In genomic region chr3:98254656-98255583, GRCm38 (mm10) we compare ENCODE assay signal across 17 mouse cellular contexts. TPM values are rescaled to one million over a fixed set of nuclear protein-coding genes. Genes with fewer than 3 reads are reported as not detected.
DNase-seq lines count a peak whose midpoint lies in the region; ATAC-seq lines count a peak whose summit lies in the region.
"Had no signal": no experiment of that assay in that cellular context is flagged by ENCODE, and none has a peak within 500 bp of the region (broad histone marks: within the 10 kb centered on the region; RNA-seq: fewer than 3 reads in every experiment).

No protein-coding gene starts in this region.

- no peaks in the 10 kb centered on the region for H3K36me3 ChIP-seq in limb, embryonic 15.5 days
- H3K36me3 ChIP-seq: kidney, embryonic 15.5 days had no signal

- peaks cover 8% of the 10 kb centered on the region; the same call in 1 of the 2 replicates for H3K4me1 ChIP-seq in limb, embryonic 15.5 days

- H3K9me3 ChIP-seq in limb, embryonic 15.5 days: no peaks in the 10 kb centered on the region

- peak overlapping the region; percentile 33; the same call in 1 of the 2 replicates for H3K27ac ChIP-seq in limb, embryonic 15.5 days
- H3K27ac ChIP-seq: kidney, embryonic 15.5 days had no signal

- H3K27me3 ChIP-seq in limb, embryonic 15.5 days: no peaks in the 10 kb centered on the region
- H3K27me3 ChIP-seq: kidney, embryonic 15.5 days had no signal

- DNase-seq in heart, adult 9 months (ENCODE audit: low spot score in 2 of 2): peak; percentile 6 to 29
- no peak for DNase-seq in heart, postnatal 25 days (ENCODE audit: low spot score)
- DNase-seq in left cerebral cortex, postnatal 25 days (ENCODE audit: low spot score in 2 of 2): peak; percentile 3 to 4
- DNase-seq in left cerebral cortex, adult 18-20 months (ENCODE audit: low spot score in 2 of 2): no peak
- DNase-seq in brain, adult 2 months (ENCODE audit: low read depth, low spot score): peak; percentile 18
- no peak for DNase-seq in gastrocnemius, postnatal 25 days
- DNase-seq: adrenal gland, postnatal 10 days; gastrocnemius, postnatal 36 days; lung, adult 18-20 months; right cerebral cortex, postnatal 14 days had no signal

- H3K4me2 ChIP-seq in limb, embryonic 15.5 days: no peak overlapping the region
- H3K4me2 ChIP-seq: kidney, embryonic 15.5 days had no signal

- ATAC-seq in limb, embryonic 15.5 days (ENCODE audit: insufficient number of reproducible peaks, low FRiP score, low TSS enrichment, low read depth): no peak
- ATAC-seq: CD4-positive, CD25-positive, alpha-beta regulatory T cell, adult 4 months had no signal

- intact Hi-C loops in heart, postnatal 25 days (cut with DNase I): no loop called here
- intact Hi-C loops in left cerebral cortex, postnatal 25 days (cut with DNase I): no loop called here

- H3K4me3 ChIP-seq in limb, embryonic 15.5 days: no peak overlapping the region
- H3K4me3 ChIP-seq: kidney, embryonic 15.5 days had no signal

- no peak overlapping the region for H3K9ac ChIP-seq in limb, embryonic 15.5 days
- H3K9ac ChIP-seq: kidney, embryonic 15.5 days had no signal

- WGBS in limb, embryonic 15.5 days: 70% methylated on average over 8 of the region's 8 CpGs

RNA-seq across cellular contexts. Expression of gene Hmgcs2, which starts 25.3 kb away (rescaled TPM):
- total RNA-seq in heart, postnatal 25 days (2021): 10 to 100 TPM; 12.7 to 14.3 TPM
- total RNA-seq in left cerebral cortex, postnatal 25 days (2021): 10 to 100 TPM in 1 of 2 experiments, 1 to 10 TPM in 1; 7.5 to 10.5 TPM
- total RNA-seq in left cerebral cortex, adult 18-20 months (2021): 1 to 10 TPM; 5.2 to 6.4 TPM
- 2.4 and 2.5 TPM in 2 replicates for polyA plus RNA-seq in limb, embryonic 15.5 days (2015; fragmentation: Nextera tagmentation; extraction: Ambion mirVana)
- total RNA-seq in gastrocnemius, postnatal 25 days (2021): 1 to 10 TPM; 1.2 to 1.4 TPM
- polyA plus RNA-seq: CD4-positive, CD25-positive, alpha-beta regulatory T cell, adult 4 months had no signal

RNA-seq across cellular contexts. Expression of gene Reg4, which starts 33.0 kb away (rescaled TPM):
- total RNA-seq in heart, postnatal 25 days (2021): not detected
- total RNA-seq in left cerebral cortex, postnatal 25 days (2021): not detected
- total RNA-seq in left cerebral cortex, adult 18-20 months (2021): not detected
- not detected in 2 replicates for polyA plus RNA-seq in limb, embryonic 15.5 days (2015; fragmentation: Nextera tagmentation; extraction: Ambion mirVana)
- total RNA-seq in gastrocnemius, postnatal 25 days (2021): not detected
- total RNA-seq: adrenal gland, postnatal 10 days; gastrocnemius, postnatal 36 days; hematopoietic stem cell, adult 5-6 weeks; left cerebral cortex, adult 8-10 months; megakaryocyte progenitor cell, adult 5-6 weeks had no signal
- polyA plus RNA-seq: CD4-positive, CD25-positive, alpha-beta regulatory T cell, adult 4 months; neural tube, embryonic 14.5 days had no signal

Comparison
In these comparisons a context has a peak if more than half of its experiments do, and no peak if none do; other contexts are left out.
1. DNase-seq: peak in heart, adult 9 months (2 of 2), left cerebral cortex, postnatal 25 days (2 of 2) and brain, adult 2 months (single experiment); none in heart, postnatal 25 days (single experiment), left cerebral cortex, adult 18-20 months (0 of 2) and gastrocnemius, postnatal 25 days (single experiment).